Mouse (Mus musculus) MEL (cell line): ENCODE results near the gene Ikzf2.

Experiments
- CHD2 ChIP-seq: IDR thresholded peaks from 2 replicates; pipeline ENCODE4 v1.6.1; 2011; ENCODE audit warnings: low read length, improper control_type of control experiment
- CTCF ChIP-seq, 3 experiments: IDR thresholded peaks in 2 of 3; conservative IDR thresholded peaks in 1 of 3; 2 replicates each; pipeline ENCODE4 v1.5.1; 2011 to 2012; ENCODE audit warnings: low read length in 3 of 3, low read depth in 2 of 3, mild to moderate bottlenecking in 2 of 3, improper control_type of control experiment in 1 of 3, inconsistent platforms in 1 of 3, mixed read lengths in 1 of 3, moderate library complexity in 1 of 3; ENCODE audit not compliant: control insufficient read depth in 1 of 3, insufficient read depth in 1 of 3, poor library complexity in 1 of 3, severe bottlenecking in 1 of 3
- E2F4 ChIP-seq: IDR thresholded peaks from 2 replicates; pipeline ENCODE4 v1.6.1; 2011; ENCODE audit warnings: low read depth, low read length, improper control_type of control experiment, borderline replicate concordance

DNA sequence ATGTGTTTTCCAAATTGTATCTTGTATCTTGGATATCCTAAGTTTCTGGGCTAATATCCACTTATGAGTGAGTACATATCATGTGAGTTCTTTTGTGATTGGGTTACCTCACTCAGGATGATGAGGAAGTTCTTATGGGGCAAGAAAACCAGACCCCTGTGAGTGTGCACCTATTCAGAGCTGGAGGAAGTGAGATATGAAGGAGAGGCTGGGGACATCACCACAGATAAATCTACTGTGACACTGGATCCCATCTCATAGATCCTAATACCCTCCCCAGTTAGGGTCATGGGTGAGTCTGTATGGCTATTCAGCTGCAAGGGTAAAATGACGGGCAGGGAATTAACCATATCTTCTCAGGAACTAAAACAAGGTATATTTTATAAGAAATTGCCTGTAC, 80.2 kb downstream of the Ikzf2 start:
- no peak for TF ChIP-seq CHD2
- no peak for TF ChIP-seq E2F4
- TF ChIP-seq CTCF (IDR thresholded peaks at IDR 0.05 in 2 of 3, conservative IDR thresholded peaks at IDR 0.05 in 1 of 3; ENCODE audit: control insufficient read depth in 1 of 3, insufficient read depth in 1 of 3, low read depth in 2 of 3, low read length in 3 of 3, poor library complexity in 1 of 3, severe bottlenecking in 1 of 3) = no peak
